Mouse (Mus musculus) MEL (cell line): ENCODE measurements at regions not wholly inside any gene's neighbourhood (a gene's known extent, or its start where the extent isn't known, plus 50 kb on each side); places are given as distances from the start of the nearest gene placed in this dataset.

Source experiments
- DNase-seq: peaks from one replicate; pipeline ENCODE4 v3.0.0; 2011; ENCODE audit warnings: low read depth, low spot score
- H3K27ac ChIP-seq: 2 replicates; pipeline ENCODE4 v1.5.1; 2012; ENCODE audit warnings: low read depth, mild to moderate bottlenecking, control low read depth, low read length, moderate library complexity; ENCODE audit not compliant: control insufficient read depth
- H3K27me3 ChIP-seq, 2 experiments: fragments of 150-350 bp in 1 of 2; sonication (generic) in 1 of 2; 2 replicates each; pipeline ENCODE4 v1.6.1; 2012; ENCODE audit warnings: low read length in 2 of 2, mild to moderate bottlenecking in 2 of 2, improper control_type of control experiment in 1 of 2, moderate library complexity in 1 of 2; ENCODE audit not compliant: insufficient read depth in 2 of 2, control insufficient read depth in 1 of 2
- H3K36me3 ChIP-seq, 2 experiments: 2 replicates each; pipeline ENCODE4 v1.6.1; 2012 to 2014; ENCODE audit warnings: low read length in 2 of 2, improper control_type of control experiment in 1 of 2, inconsistent platforms in 1 of 2, mild to moderate bottlenecking in 1 of 2; ENCODE audit not compliant: insufficient read depth in 2 of 2, control insufficient read depth in 1 of 2
- H3K4me1 ChIP-seq, 2 experiments: fragments of 150-350 bp in 1 of 2; sonication (generic) in 1 of 2; 2 replicates each; pipeline ENCODE4 v1.6.1; 2012; ENCODE audit warnings: low read length in 2 of 2, improper control_type of control experiment in 1 of 2, mild to moderate bottlenecking in 1 of 2; ENCODE audit not compliant: insufficient read depth in 2 of 2, control insufficient read depth in 1 of 2
- H3K4me3 ChIP-seq, 2 experiments: fragments of 150-350 bp in 1 of 2; sonication (generic) in 1 of 2; 2 replicates each; pipeline ENCODE4 v1.5.1; 2012; ENCODE audit warnings: low read depth in 2 of 2, low read length in 2 of 2, mild to moderate bottlenecking in 2 of 2, moderate library complexity in 2 of 2, control low read depth in 1 of 2, improper control_type of control experiment in 1 of 2; ENCODE audit not compliant: control insufficient read depth in 1 of 2, insufficient read depth in 1 of 2
- H3K79me2 ChIP-seq: 2 replicates; pipeline ENCODE4 v1.6.1; 2012; ENCODE audit warnings: mild to moderate bottlenecking, low read length, moderate library complexity; ENCODE audit not compliant: control insufficient read depth, poor library complexity, insufficient read depth
- H3K9ac ChIP-seq: 2 replicates; pipeline ENCODE4 v1.6.1; 2012; ENCODE audit warnings: low read depth, mild to moderate bottlenecking, control low read depth, low read length, moderate library complexity; ENCODE audit not compliant: control insufficient read depth, poor library complexity, severe bottlenecking
- H3K9me3 ChIP-seq: fragments of 150-350 bp; sonication (generic); replicated peaks from 2 replicates; pipeline ENCODE4 v1.6.1; 2012; ENCODE audit warnings: mild to moderate bottlenecking, low read length, improper control_type of control experiment, moderate library complexity; ENCODE audit not compliant: insufficient read depth
- E2F4 ChIP-seq: IDR thresholded peaks from 2 replicates; pipeline ENCODE4 v1.6.1; 2011; ENCODE audit warnings: low read depth, low read length, improper control_type of control experiment, borderline replicate concordance
- EP300 ChIP-seq, 2 experiments: IDR thresholded peaks; 2 replicates each; pipeline ENCODE4 v1.6.1; 2011; ENCODE audit warnings: improper control_type of control experiment in 2 of 2, low read length in 2 of 2, low read depth in 1 of 2, mild to moderate bottlenecking in 1 of 2
- ETS1 ChIP-seq: IDR thresholded peaks from 2 replicates; pipeline ENCODE4 v1.6.1; 2012; ENCODE audit warnings: low read depth, mild to moderate bottlenecking, inconsistent platforms, low read length, improper control_type of control experiment, moderate library complexity
- JUND ChIP-seq: IDR thresholded peaks from 2 replicates; pipeline ENCODE4 v1.6.1; 2011; ENCODE audit warnings: low read depth, mild to moderate bottlenecking, improper control_type of control experiment, low read length
- KAT2A ChIP-seq: conservative IDR thresholded peaks from 2 replicates; pipeline ENCODE4 v1.6.1; 2012; ENCODE audit warnings: low read depth, low read length, improper control_type of control experiment, inconsistent platforms
- MAX ChIP-seq: IDR thresholded peaks from 2 replicates; pipeline ENCODE4 v1.6.1; 2011; ENCODE audit warnings: low read length, improper control_type of control experiment
- MAZ ChIP-seq: IDR thresholded peaks from 2 replicates; pipeline ENCODE4 v1.6.1; 2012; ENCODE audit warnings: low read depth, mild to moderate bottlenecking, inconsistent platforms, low read length, improper control_type of control experiment
- MEF2A ChIP-seq: IDR thresholded peaks from 2 replicates; pipeline ENCODE4 v1.6.1; 2014; ENCODE audit warnings: low read depth, mild to moderate bottlenecking, inconsistent platforms, low read length, improper control_type of control experiment; ENCODE audit not compliant: poor library complexity, insufficient replicate concordance, severe bottlenecking; ENCODE audit errors: extremely low read depth
- MXI1 ChIP-seq: IDR thresholded peaks from 2 replicates; pipeline ENCODE4 v1.6.1; 2011; ENCODE audit warnings: mild to moderate bottlenecking, low read depth, low read length, improper control_type of control experiment
- MYC ChIP-seq: IDR thresholded peaks from 2 replicates; pipeline ENCODE4 v1.6.1; 2011; ENCODE audit warnings: low read depth, mild to moderate bottlenecking, low read length, improper control_type of control experiment, moderate library complexity
- POLR2A ChIP-seq, 2 experiments: IDR thresholded peaks; 2 replicates each; pipeline ENCODE4 v1.6.1; 2011 to 2012; ENCODE audit warnings: low read length in 2 of 2, mild to moderate bottlenecking in 2 of 2, control low read depth in 1 of 2, improper control_type of control experiment in 1 of 2, low read depth in 1 of 2, moderate library complexity in 1 of 2; ENCODE audit not compliant: control insufficient read depth in 1 of 2, insufficient read depth in 1 of 2, poor library complexity in 1 of 2
- RCOR1 ChIP-seq: IDR thresholded peaks from 2 replicates; pipeline ENCODE4 v1.6.1; 2012; ENCODE audit warnings: low read depth, mild to moderate bottlenecking, inconsistent platforms, low read length, improper control_type of control experiment
- SIN3A ChIP-seq: IDR thresholded peaks from 2 replicates; pipeline ENCODE4 v1.6.1; 2012; ENCODE audit warnings: low read length, improper control_type of control experiment, inconsistent platforms
- TAL1 ChIP-seq: IDR thresholded peaks from 2 replicates; pipeline ENCODE4 v1.6.1; 2012; ENCODE audit warnings: mild to moderate bottlenecking, inconsistent platforms, low read length, moderate library complexity, mixed read lengths
- TCF12 ChIP-seq: IDR thresholded peaks from 2 replicates; pipeline ENCODE4 v1.6.1; 2014; ENCODE audit warnings: low read depth, mild to moderate bottlenecking, inconsistent platforms, low read length, improper control_type of control experiment, moderate library complexity
- UBTF ChIP-seq: IDR thresholded peaks from 2 replicates; pipeline ENCODE4 v1.6.1; 2012; ENCODE audit warnings: low read depth, mild to moderate bottlenecking, inconsistent platforms, low read length, improper control_type of control experiment, moderate library complexity, borderline replicate concordance; ENCODE audit not compliant: insufficient read depth
- USF2 ChIP-seq, 2 experiments: IDR thresholded peaks; 2 replicates each; pipeline ENCODE4 v1.6.1; 2011 to 2012; ENCODE audit warnings: improper control_type of control experiment in 2 of 2, low read length in 2 of 2, borderline replicate concordance in 1 of 2, inconsistent platforms in 1 of 2, low read depth in 1 of 2, mild to moderate bottlenecking in 1 of 2; ENCODE audit not compliant: insufficient read depth in 1 of 2
- ZC3H11A ChIP-seq: IDR thresholded peaks from 2 replicates; pipeline ENCODE4 v1.6.1; 2012; ENCODE audit warnings: low read depth, mild to moderate bottlenecking, inconsistent platforms, low read length, improper control_type of control experiment
- ZKSCAN1 ChIP-seq: IDR thresholded peaks from 2 replicates; pipeline ENCODE4 v1.6.1; 2012; ENCODE audit warnings: low read depth, mild to moderate bottlenecking, inconsistent platforms, low read length, improper control_type of control experiment, moderate library complexity
- ZNF384 ChIP-seq: IDR thresholded peaks from 2 replicates; pipeline ENCODE4 v1.6.1; 2012; ENCODE audit warnings: low read depth, mild to moderate bottlenecking, inconsistent platforms, low read length, improper control_type of control experiment

GRCm38 (mm10) chr3:115799326-115799725, 84.5 kb upstream of the S1pr1 start:
- Histone ChIP-seq H3K27me3 (peaks cover 0 to under 1% of the 10 kb centered on the region in 2 experiments; a peak in 2 of 4 replicates), H3K27ac (no peak overlapping the region), H3K36me3 (peaks cover 0 to 12% of the 10 kb centered on the region in 2 experiments; a peak in 2 of 4 replicates), H3K9ac (no peak overlapping the region), H3K79me2 (no peaks in the 10 kb centered on the region), H3K9me3 (no peaks in the 10 kb centered on the region), H3K4me1 (peaks cover 2 to 16% of the 10 kb centered on the region in 2 experiments), H3K4me3 (no peak overlapping the region)
- TF ChIP-seq KAT2A: no peak
- TF ChIP-seq USF2 (IDR thresholded peaks at IDR 0.05; ENCODE audit: borderline replicate concordance in 1 of 2, insufficient read depth in 1 of 2, low read depth in 1 of 2, low read length in 2 of 2): no peak
- TF ChIP-seq SIN3A: no peak
- no peak for TF ChIP-seq ZNF384
- TF ChIP-seq MEF2A: no peak
- no peak for TF ChIP-seq E2F4
- no peak for TF ChIP-seq ETS1
- TF ChIP-seq MAZ: no peak
- TF ChIP-seq UBTF: no peak
- no peak for DNase-seq

DNA sequence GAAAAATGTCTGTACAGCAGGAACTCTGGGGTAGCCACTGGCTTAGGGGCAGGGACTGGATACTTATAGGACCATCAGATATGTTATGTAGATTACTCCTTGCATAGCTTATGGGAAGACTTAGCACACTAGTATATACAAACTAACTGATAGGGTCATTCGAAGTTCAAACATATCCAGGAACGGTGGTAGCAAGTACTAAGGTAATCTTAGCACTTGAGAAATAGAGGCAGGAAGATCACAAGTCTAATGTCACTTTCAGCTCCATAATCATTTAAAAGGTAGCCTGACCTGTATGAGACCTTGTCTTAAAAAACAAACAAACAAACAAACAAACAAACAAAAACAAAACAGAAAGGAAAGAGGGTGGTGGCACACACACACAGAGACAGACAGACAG, 85.1 kb upstream of the S1pr1 start:
- H3K4me1 ChIP-seq: peaks cover 2 to 16% of the 10 kb centered on the region in 2 experiments
- TF ChIP-seq MYC (no peak), POLR2A (IDR thresholded peaks at IDR 0.05; ENCODE audit: control insufficient read depth in 1 of 2, insufficient read depth in 1 of 2, low read depth in 1 of 2, low read length in 2 of 2, poor library complexity in 1 of 2) (no peak), JUND (no peak), TAL1 (no peak), KAT2A (no peak), TCF12 (no peak), ZKSCAN1 (no peak), ZNF384 (no peak), MXI1 (no peak), RCOR1 (no peak), MAZ (no peak), EP300 (IDR thresholded peaks at IDR 0.05; ENCODE audit: low read depth in 1 of 2, low read length in 2 of 2) (no peak), MAX (no peak), ZC3H11A (no peak), SIN3A (no peak)
- TF ChIP-seq, all 39 proteins: peak for 0
- H3K27me3 ChIP-seq: peaks cover 0 to 2% of the 10 kb centered on the region in 2 experiments; a peak in 2 of 4 replicates
- H3K9me3 ChIP-seq: no peaks in the 10 kb centered on the region
- peaks cover 0 to 12% of the 10 kb centered on the region in 2 experiments; a peak in 2 of 4 replicates for H3K36me3 ChIP-seq
- H3K79me2 ChIP-seq: no peaks in the 10 kb centered on the region
- no peak overlapping the region for H3K27ac ChIP-seq
- no peak overlapping the region for H3K9ac ChIP-seq
- no peak overlapping the region for H3K4me3 ChIP-seq
- no peak for DNase-seq
